Mouse (Mus musculus) kidney, embryonic 15.5 days (tissue): Measurements from ENCODE around the gene Copg1. TPM values are rescaled to one million over a fixed set of nuclear protein-coding genes. Genes with fewer than 3 reads are reported as not detected.
A peak's percentile ranks its signal among the peaks of the same experiment; 100 is the strongest.

ENCODE experiments used
- ATAC-seq: fragments of 200-750 bp; cut with Nextera tagmentation; replicated peaks from 2 replicates; pipeline ENCODE4 v1.8.0; 2017; ENCODE audit warnings: moderate TSS enrichment; ENCODE audit not compliant: low FRiP score
- H3K27ac ChIP-seq: fragments of 300-500 bp; sonication (generic); 2 replicates; pipeline ENCODE4 v1.5.1; 2015; ENCODE audit warnings: mild to moderate bottlenecking, inconsistent platforms
- H3K27me3 ChIP-seq: fragments of 300-500 bp; sonication (generic); 2 replicates; pipeline ENCODE4 v1.6.1; 2015; ENCODE audit warnings: inconsistent platforms
- H3K36me3 ChIP-seq: fragments of 300-500 bp; sonication (generic); 2 replicates; pipeline ENCODE4 v1.6.1; 2015; ENCODE audit warnings: inconsistent platforms
- H3K4me1 ChIP-seq: fragments of 300-500 bp; sonication (generic); 2 replicates; pipeline ENCODE4 v1.6.1; 2015; ENCODE audit warnings: inconsistent platforms
- H3K4me2 ChIP-seq: fragments of 300-500 bp; sonication (generic); 2 replicates; pipeline ENCODE4 v1.6.1; 2015; ENCODE audit warnings: moderate library complexity, mild to moderate bottlenecking, inconsistent platforms
- H3K4me3 ChIP-seq: fragments of 300-500 bp; sonication (generic); replicated peaks from 2 replicates; pipeline ENCODE4 v1.5.1; 2015; ENCODE audit warnings: mild to moderate bottlenecking, inconsistent platforms
- H3K9ac ChIP-seq: fragments of 300-500 bp; sonication (generic); 2 replicates; pipeline ENCODE4 v1.6.1; 2015; ENCODE audit warnings: mild to moderate bottlenecking, inconsistent platforms
- H3K9me3 ChIP-seq: fragments of 300-500 bp; sonication (generic); replicated peaks from 2 replicates; pipeline ENCODE4 v1.6.1; 2016; ENCODE audit warnings: inconsistent platforms
- WGBS: fragments of 180-500 bp; shearing (Covaris S2); methylation state at CpG from one replicate; pipeline ENCODE4 v1.1.7; 2015; ENCODE audit warnings: mixed read lengths; 5-methylcytosine and 5-hydroxymethylcytosine counted together
- polyA plus RNA-seq: library from polyadenylated mRNA; unstranded; fragments of >200 nt; fragmentation: Nextera tagmentation; extraction: Ambion mirVana; gene quantifications from 2 replicates; pipeline ENCODE4 v1.2.1, GENCODE M21; 2015

Copg1 gene
- polyA plus RNA-seq, 1 experiment from 2014 or later: 164 TPM

DNA sequence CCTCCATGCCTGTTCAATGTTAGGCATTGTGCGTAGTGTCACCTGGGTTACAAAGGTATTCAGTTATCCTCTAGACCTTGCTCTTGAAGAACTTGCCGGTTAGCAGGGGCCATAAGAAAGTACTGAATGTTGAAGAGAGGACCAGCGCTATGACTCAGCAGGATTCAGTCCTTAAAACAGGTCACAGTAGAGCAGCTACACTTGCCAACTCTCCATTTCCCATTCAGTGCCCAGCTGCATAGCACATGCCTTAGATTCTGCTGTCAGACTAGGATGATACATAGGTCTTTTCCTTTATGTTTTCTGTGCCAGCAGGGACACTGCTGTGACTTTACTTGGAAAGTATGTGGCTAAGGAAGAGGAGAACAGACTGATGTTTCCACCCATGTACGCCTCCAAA is 34.2 kb upstream of the Copg1 start:
- Histone ChIP-seq H3K36me3 (peaks cover 5% of the 10 kb centered on the region), H3K9ac (no peak overlapping the region), H3K27ac (no peak overlapping the region), H3K9me3 (no peaks in the 10 kb centered on the region), H3K27me3 (no peaks in the 10 kb centered on the region), H3K4me2 (no peak overlapping the region), H3K4me1 (peaks cover 9% of the 10 kb centered on the region), H3K4me3 (no peak overlapping the region)
- ATAC-seq: no peak
- 84% methylated on average over 4 of the region's 4 CpGs for WGBS

DNA sequence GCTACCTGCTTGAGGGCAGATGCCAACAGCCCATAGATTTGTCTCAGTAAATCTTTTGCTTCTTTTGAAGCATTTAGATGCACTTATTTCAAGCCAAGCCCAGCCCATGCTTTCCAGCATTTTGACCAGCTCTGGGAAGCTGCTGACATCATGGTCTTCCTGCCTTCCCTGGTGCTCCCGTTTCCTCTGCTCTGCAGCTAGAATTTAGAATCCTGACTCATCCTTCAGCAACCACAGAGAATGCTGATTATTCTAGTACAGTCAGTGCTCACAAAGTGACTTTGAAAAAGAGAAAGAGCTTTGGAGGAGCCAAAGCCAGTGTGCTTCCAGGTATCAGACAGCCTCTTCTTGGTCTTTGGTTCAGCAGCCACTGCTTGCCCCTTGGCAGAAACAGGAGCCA is 30.5 kb upstream of the Copg1 start:
- Histone ChIP-seq H3K9me3 (no peaks in the 10 kb centered on the region), H3K4me3 (no peak overlapping the region), H3K9ac (no peak overlapping the region), H3K27ac (no peak overlapping the region), H3K4me2 (no peak overlapping the region), H3K4me1 (no peaks in the 10 kb centered on the region), H3K36me3 (no peaks in the 10 kb centered on the region), H3K27me3 (no peaks in the 10 kb centered on the region)
- 61% methylated on average over 1 of the region's 1 CpGs for WGBS
- ATAC-seq: no peak

DNA sequence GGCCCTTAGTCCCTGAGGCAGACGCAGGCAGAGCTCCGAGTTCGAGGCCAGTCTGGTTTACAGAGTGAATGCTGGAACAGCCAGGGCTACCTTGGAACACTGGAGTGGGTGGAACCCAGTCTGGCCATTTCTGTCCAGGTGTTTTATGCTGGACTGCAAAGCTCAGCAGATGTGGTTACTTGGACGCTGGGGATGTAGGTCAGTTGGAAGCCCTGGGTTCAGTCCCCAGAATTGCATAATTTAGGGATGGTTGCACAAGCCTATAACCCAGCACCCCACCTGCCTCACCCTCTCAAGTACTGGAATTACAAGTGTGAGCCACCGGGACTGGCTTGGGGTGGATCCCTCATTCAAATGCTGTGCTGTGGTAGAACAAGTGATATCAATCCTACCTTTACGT is 21.4 kb upstream of the Copg1 start:
- no peak for ATAC-seq
- H3K4me1 ChIP-seq: no peaks in the 10 kb centered on the region
- H3K36me3 ChIP-seq: no peaks in the 10 kb centered on the region
- no peaks in the 10 kb centered on the region for H3K9me3 ChIP-seq
- 87% methylated on average over 6 of the region's 6 CpGs for WGBS
- no peak overlapping the region for H3K27ac ChIP-seq
- no peak overlapping the region for H3K4me2 ChIP-seq
- H3K4me3 ChIP-seq: no peak overlapping the region
- no peak overlapping the region for H3K9ac ChIP-seq
- no peaks in the 10 kb centered on the region for H3K27me3 ChIP-seq

DNA sequence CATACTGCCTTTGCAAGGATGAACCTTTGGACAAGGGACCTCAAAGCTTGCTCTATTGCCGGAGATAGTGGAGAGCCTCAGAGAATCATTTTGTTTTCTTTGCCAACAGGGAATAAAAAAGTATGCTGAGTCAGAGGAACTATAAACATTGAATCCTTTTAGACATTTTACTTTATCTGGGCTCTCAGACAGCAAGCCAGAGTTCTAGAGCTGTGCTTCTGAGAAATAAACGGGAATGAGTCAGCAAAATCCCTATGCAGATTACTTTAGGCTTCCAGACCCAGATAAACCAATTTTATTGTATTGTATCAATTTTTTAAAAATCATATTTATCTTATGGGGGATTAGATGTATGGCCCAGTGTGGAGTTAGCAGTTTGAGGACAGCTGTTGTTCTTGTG is 20.4 kb upstream of the Copg1 start:
- no peaks in the 10 kb centered on the region for H3K4me1 ChIP-seq
- no peak overlapping the region for H3K4me2 ChIP-seq
- no peak for ATAC-seq
- H3K4me3 ChIP-seq: no peak overlapping the region
- H3K36me3 ChIP-seq: no peaks in the 10 kb centered on the region
- H3K27ac ChIP-seq: no peak overlapping the region
- H3K27me3 ChIP-seq: no peaks in the 10 kb centered on the region
- no peak overlapping the region for H3K9ac ChIP-seq
- H3K9me3 ChIP-seq: no peaks in the 10 kb centered on the region
- WGBS: 74% methylated on average over 2 of the region's 2 CpGs

DNA sequence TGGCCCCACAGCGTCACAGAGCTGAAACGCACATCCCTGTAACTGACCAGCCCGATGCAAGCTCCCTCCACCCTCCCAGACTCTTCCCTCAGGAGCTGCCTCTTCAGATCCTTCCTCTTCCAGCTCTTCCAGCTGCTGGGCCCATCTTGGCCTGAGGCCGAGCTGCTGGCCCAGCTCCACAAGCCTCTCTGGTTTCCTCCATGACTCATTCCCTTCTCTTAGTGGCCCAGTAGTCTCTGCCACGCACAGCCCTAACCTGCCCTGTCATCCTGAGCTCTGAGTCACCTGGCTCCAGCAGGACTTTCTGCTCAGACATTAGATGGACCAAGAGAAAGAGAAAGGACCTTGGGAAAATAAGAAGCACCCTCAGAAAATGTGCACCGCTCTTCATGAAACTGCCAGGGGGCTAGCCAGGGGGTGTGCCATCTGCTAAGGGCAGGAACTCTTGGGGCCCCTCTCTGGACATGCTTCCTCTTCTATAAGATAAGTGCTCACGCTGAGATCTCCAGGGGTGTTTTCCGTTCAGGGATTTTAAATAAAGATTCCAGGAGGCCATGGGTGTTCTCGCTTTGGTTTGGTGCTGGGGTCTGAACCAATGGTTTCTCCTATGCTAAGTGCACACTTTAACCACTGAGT is 18.6 kb upstream of the Copg1 start:
- H3K4me3 ChIP-seq: no peak overlapping the region
- 69% methylated on average over 9 of the region's 9 CpGs for WGBS
- no peak overlapping the region for H3K9ac ChIP-seq
- H3K4me2 ChIP-seq: no peak overlapping the region
- no peaks in the 10 kb centered on the region for H3K36me3 ChIP-seq
- no peaks in the 10 kb centered on the region for H3K4me1 ChIP-seq
- no peaks in the 10 kb centered on the region for H3K9me3 ChIP-seq
- no peak overlapping the region for H3K27ac ChIP-seq
- ATAC-seq: peak; percentile 33; the same call in 1 of the 2 replicates
- H3K27me3 ChIP-seq: no peaks in the 10 kb centered on the region

DNA sequence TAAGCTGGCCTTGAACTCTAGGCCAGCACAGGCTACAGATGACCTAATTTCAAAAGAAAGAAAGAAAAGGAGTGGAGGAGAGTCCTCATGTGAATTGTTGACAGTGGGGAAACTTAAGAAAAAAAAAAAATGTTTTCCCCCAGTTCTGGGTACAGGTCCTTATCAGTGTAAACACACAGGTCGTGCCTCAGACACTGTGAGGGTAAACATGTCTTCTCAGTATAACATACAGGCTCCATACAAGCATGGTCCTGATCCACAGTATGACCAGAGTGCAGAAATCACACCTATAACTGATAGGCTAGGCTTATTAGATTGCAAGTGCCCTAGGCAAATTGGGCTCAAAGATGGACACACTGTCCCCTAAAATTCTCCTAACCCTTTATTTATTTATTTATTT is 17.2 kb upstream of the Copg1 start:
- H3K27me3 ChIP-seq: no peaks in the 10 kb centered on the region
- 68% methylated on average over 1 of the region's 1 CpGs for WGBS
- H3K9ac ChIP-seq: no peak overlapping the region
- no peaks in the 10 kb centered on the region for H3K36me3 ChIP-seq
- no peaks in the 10 kb centered on the region for H3K9me3 ChIP-seq
- ATAC-seq: no peak
- no peaks in the 10 kb centered on the region for H3K4me1 ChIP-seq
- H3K27ac ChIP-seq: no peak overlapping the region
- H3K4me2 ChIP-seq: no peak overlapping the region
- H3K4me3 ChIP-seq: no peak overlapping the region

DNA sequence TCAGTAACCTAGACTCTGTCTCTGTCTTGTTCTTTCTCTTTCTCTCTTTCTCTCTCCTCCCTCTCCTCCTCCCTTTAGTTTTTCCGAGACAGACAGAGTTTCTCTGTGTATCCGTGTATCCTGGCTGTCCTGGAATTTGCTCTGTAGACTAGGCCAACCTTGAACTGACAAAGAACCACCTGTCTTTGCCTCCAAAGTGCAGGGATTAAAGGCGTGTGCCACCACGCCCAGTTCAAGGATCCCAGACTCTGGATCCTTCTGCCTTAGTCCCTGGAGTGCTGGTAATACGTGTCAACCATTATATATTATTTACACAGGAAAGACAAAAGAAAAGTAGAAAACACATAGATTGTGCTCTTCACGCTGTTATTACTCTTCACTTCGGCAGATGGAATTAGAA is 16.4 kb upstream of the Copg1 start:
- H3K9ac ChIP-seq: no peak overlapping the region
- H3K4me2 ChIP-seq: no peak overlapping the region
- H3K9me3 ChIP-seq: no peaks in the 10 kb centered on the region
- H3K4me1 ChIP-seq: peaks cover 7% of the 10 kb centered on the region; the same call in 1 of the 2 replicates
- H3K36me3 ChIP-seq: no peaks in the 10 kb centered on the region
- 87% methylated on average over 7 of the region's 7 CpGs for WGBS
- no peaks in the 10 kb centered on the region for H3K27me3 ChIP-seq
- H3K27ac ChIP-seq: no peak overlapping the region
- no peak overlapping the region for H3K4me3 ChIP-seq
- no peak for ATAC-seq

DNA sequence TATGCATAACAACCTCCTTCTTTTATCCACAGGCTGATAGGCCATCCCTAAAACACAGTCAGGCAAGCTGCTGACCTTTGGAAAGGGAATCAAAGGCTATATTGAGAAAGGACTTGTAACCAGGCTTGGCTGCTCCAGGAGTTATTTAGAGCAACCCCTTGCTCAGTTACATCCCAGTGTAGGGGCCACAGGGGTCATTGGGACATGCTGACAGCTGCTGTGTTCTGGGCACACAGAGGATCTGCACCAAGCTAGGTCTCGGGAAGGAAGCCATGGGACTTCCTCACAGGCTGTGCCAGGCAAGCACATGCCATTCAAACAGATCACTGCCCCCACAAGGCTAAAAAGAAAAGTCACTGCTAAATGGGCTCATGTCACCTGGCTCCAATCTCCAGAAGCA is 14.5 kb upstream of the Copg1 start:
- Histone ChIP-seq H3K27me3 (no peaks in the 10 kb centered on the region), H3K9ac (no peak overlapping the region), H3K9me3 (no peaks in the 10 kb centered on the region), H3K36me3 (no peaks in the 10 kb centered on the region), H3K27ac (no peak overlapping the region), H3K4me2 (no peak overlapping the region), H3K4me3 (no peak overlapping the region), H3K4me1 (peaks cover 10% of the 10 kb centered on the region; the same call in 1 of the 2 replicates)
- no peak for ATAC-seq
- 41% methylated on average over 1 of the region's 1 CpGs for WGBS

DNA sequence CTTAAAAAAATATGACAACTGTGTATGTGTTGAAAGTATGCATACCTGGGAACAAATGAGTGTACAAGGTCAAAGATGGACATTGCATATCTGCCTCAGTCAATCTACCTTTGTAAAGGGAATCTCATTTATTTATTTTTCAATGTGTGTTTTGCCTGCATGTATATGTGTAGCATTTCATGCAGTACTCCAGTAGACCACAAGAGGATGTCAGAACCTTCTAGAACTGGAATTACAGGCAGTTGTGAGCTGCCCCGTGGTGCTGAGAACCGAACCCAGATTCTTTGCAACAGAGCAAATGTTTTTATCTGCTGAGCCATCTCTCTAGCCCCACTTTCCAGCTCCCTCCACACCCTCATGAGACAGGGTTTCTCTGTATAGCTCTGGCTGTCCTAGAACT is 13.7 kb upstream of the Copg1 start:
- Histone ChIP-seq H3K36me3 (no peaks in the 10 kb centered on the region), H3K4me1 (peaks cover 10% of the 10 kb centered on the region; the same call in 1 of the 2 replicates), H3K4me2 (no peak overlapping the region), H3K4me3 (no peak overlapping the region), H3K27ac (no peak overlapping the region), H3K9ac (no peak overlapping the region), H3K27me3 (no peaks in the 10 kb centered on the region), H3K9me3 (no peaks in the 10 kb centered on the region)
- ATAC-seq: no peak
- WGBS: 87% methylated on average over 2 of the region's 2 CpGs

DNA sequence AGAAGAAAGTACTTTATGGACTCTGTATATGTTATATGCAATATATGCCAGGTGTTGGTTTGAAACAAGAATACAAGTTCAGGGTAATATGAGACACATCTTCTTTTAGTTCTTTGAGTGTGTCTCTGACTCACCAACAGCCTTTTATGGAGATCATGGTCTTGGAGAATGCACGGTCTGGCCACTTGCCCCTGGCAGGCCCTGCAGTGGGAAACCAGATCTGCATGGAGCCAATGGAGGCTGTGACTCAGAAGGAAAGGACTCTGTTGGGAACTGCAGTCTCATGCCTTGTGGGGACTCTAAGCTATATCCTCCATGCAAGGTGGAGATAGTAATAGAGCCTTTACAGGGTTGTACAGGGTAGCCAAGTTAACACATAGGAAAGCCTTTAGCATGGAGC is 12.5 kb upstream of the Copg1 start:
- Histone ChIP-seq H3K36me3 (no peaks in the 10 kb centered on the region), H3K27ac (no peak overlapping the region), H3K9ac (no peak overlapping the region), H3K4me1 (peaks cover 10% of the 10 kb centered on the region; the same call in 1 of the 2 replicates), H3K4me2 (no peak overlapping the region), H3K9me3 (no peaks in the 10 kb centered on the region), H3K4me3 (no peak overlapping the region), H3K27me3 (no peaks in the 10 kb centered on the region)
- no peak for ATAC-seq
- WGBS: 65% methylated on average over 1 of the region's 1 CpGs

DNA sequence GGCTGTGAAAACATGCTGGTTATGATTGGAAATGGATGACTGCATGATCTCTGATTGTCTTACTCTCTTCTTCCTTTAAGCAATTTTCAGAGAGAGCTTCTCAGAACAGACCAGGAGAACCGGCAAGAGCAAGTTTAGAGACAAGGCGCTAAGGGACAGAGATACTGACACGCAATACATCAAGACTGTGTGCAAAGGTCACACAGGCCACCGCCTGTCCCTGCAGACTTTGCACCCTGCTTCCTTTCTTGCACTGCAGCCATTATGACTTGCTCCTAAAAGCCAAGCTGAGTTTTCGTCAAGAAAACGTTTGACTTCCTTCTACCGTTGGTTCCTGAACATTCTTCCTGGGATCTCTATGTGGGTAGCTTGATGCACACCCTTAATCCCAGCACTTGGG is 12.1 kb upstream of the Copg1 start:
- H3K4me1 ChIP-seq: peaks cover 10% of the 10 kb centered on the region; the same call in 1 of the 2 replicates
- H3K9ac ChIP-seq: no peak overlapping the region
- WGBS: 77% methylated on average over 7 of the region's 7 CpGs
- H3K36me3 ChIP-seq: no peaks in the 10 kb centered on the region
- no peak for ATAC-seq
- H3K27me3 ChIP-seq: no peaks in the 10 kb centered on the region
- no peaks in the 10 kb centered on the region for H3K9me3 ChIP-seq
- no peak overlapping the region for H3K4me2 ChIP-seq
- H3K27ac ChIP-seq: no peak overlapping the region
- H3K4me3 ChIP-seq: no peak overlapping the region

DNA sequence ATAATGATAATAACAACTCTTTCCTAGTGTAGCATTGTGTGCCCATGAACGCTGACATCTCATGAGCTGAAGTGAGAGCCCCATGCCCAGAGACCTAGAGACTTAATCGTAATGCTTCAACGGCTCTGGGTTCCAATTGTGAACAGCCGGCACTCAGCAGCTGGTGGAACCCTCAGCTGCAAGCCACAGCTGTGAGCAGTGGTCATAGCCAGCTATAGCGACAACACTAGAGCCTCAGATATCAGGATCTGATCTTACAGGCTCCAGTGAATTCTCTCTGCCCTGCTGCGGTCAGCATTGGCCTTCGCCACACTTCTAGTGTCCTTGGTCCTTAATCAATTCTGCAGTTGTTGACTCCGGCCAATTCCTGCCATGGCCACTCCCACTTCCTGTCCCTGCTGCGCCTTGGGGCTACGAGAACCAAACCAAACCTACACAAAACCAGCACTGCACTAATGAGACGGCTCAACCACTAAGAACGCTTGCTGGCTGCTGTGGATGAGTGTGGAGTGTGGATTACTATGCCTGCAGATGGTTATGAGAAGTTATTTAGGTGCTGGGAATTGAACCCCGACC is 11.5 kb upstream of the Copg1 start:
- WGBS: 65% methylated on average over 13 of the region's 13 CpGs
- ATAC-seq: no peak
- H3K4me2 ChIP-seq: peak overlapping the region; percentile 8

DNA sequence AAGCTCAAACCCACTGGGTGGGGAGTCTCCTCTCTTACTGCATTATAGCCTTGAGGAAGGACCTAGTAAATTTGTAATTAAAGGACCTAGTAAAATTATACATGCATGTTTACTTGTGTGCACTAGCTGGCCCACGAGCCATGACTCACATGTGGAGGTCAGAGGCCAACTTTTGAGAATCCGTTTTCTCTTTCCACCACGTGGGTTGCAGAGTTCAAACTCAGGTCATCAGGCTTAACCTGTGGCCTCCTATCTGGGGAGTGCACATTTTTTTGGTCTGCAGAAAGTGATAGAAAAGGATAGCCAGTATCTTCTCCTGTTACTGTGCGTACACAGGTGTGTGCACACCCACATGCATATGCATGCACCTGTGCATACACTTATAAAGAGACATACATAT is 8.6 kb upstream of the Copg1 start:
- H3K4me1 ChIP-seq: peaks cover 10% of the 10 kb centered on the region; the same call in 1 of the 2 replicates
- no peak overlapping the region for H3K4me3 ChIP-seq
- H3K4me2 ChIP-seq: no peak overlapping the region
- no peak overlapping the region for H3K27ac ChIP-seq
- no peaks in the 10 kb centered on the region for H3K27me3 ChIP-seq
- no peaks in the 10 kb centered on the region for H3K36me3 ChIP-seq
- 20% methylated on average over 4 of the region's 4 CpGs for WGBS
- ATAC-seq: no peak
- H3K9me3 ChIP-seq: no peaks in the 10 kb centered on the region
- no peak overlapping the region for H3K9ac ChIP-seq

More for the DNA sequence above, 11.5 kb upstream of the Copg1 start:
- Histone ChIP-seq H3K4me3 (no peak overlapping the region), H3K9me3 (no peaks in the 10 kb centered on the region), H3K9ac (no peak overlapping the region), H3K36me3 (no peaks in the 10 kb centered on the region), H3K4me1 (peaks cover 10% of the 10 kb centered on the region; the same call in 1 of the 2 replicates), H3K27ac (no peak overlapping the region), H3K27me3 (no peaks in the 10 kb centered on the region)
